Mouse (Mus musculus): ENCODE results near the gene Aplp2.
"Not testable (repeated sequence)": the region's sequence is repeated elsewhere in the genome, so short reads cannot be mapped to it uniquely, and the experiment has no call there.

The Aplp2 gene

GRCm38 (mm10) chr9:31183061-31183460 is 28.6 kb downstream of the Aplp2 start:
- no peak for DNase-seq (ENCODE audit: extremely low read depth, insufficient read length, low spot score)

GRCm38 (mm10) chr9:31181291-31182085 is 30.1 kb downstream of the Aplp2 start:
- DNase-seq (ENCODE audit: extremely low read depth, insufficient read length, low spot score), result no peak

- DNase-seq (ENCODE audit: extremely low read depth, insufficient read length, low spot score), result no peak
Observed at GRCm38 (mm10) chr9:31177692-31178091, 33.9 kb downstream of the Aplp2 start.

- peak; percentile 68 for DNase-seq (ENCODE audit: extremely low read depth, insufficient read length, low spot score)
Observed at GRCm38 (mm10) chr9:31176379-31177130, 35.1 kb downstream of the Aplp2 start.

GRCm38 (mm10) chr9:31175978-31176377 is 35.6 kb downstream of the Aplp2 start:
- no peak for DNase-seq (ENCODE audit: extremely low read depth, insufficient read length, low spot score)

- no peak for DNase-seq (ENCODE audit: extremely low read depth, insufficient read length, low spot score)
Observed at GRCm38 (mm10) chr9:31175346-31175745, 36.3 kb downstream of the Aplp2 start.

GRCm38 (mm10) chr9:31168356-31169093 is 43.1 kb downstream of the Aplp2 start:
- DNase-seq (ENCODE audit: extremely low read depth, insufficient read length, low spot score), result no peak

GRCm38 (mm10) chr9:31167305-31167704 is 44.3 kb downstream of the Aplp2 start:
- DNase-seq (ENCODE audit: extremely low read depth, insufficient read length, low spot score), result no peak

GRCm38 (mm10) chr9:31165505-31165904 is 46.1 kb downstream of the Aplp2 start:
- not testable (repeated sequence) for DNase-seq (ENCODE audit: extremely low read depth, insufficient read length, low spot score)

- no peak for DNase-seq (ENCODE audit: extremely low read depth, insufficient read length, low spot score)
Observed at GRCm38 (mm10) chr9:31163327-31163726, 48.3 kb downstream of the Aplp2 start.

- DNase-seq (ENCODE audit: extremely low read depth, insufficient read length, low spot score), result no peak
Observed at GRCm38 (mm10) chr9:31162911-31163310, 48.7 kb downstream of the Aplp2 start.

GRCm38 (mm10) chr9:31159910-31160309 is 51.7 kb downstream of the Aplp2 start:
- no peak for DNase-seq (ENCODE audit: extremely low read depth, insufficient read length, low spot score)

- no peak for DNase-seq (ENCODE audit: extremely low read depth, insufficient read length, low spot score)
Observed at GRCm38 (mm10) chr9:31156594-31156993, 55.0 kb downstream of the Aplp2 start.

- DNase-seq (ENCODE audit: extremely low read depth, insufficient read length, low spot score), result no peak
Observed at GRCm38 (mm10) chr9:31151050-31151449, 60.6 kb downstream of the Aplp2 start.

GRCm38 (mm10) chr9:31148135-31148534 is 63.5 kb downstream of the Aplp2 start:
- DNase-seq (ENCODE audit: extremely low read depth, insufficient read length, low spot score), result no peak

GRCm38 (mm10) chr9:31145272-31145925 is 66.2 kb downstream of the Aplp2 start:
- no peak for DNase-seq (ENCODE audit: extremely low read depth, insufficient read length, low spot score)

GRCm38 (mm10) chr9:31142924-31143323 is 68.7 kb downstream of the Aplp2 start:
- no peak for DNase-seq (ENCODE audit: extremely low read depth, insufficient read length, low spot score)

- no peak for DNase-seq (ENCODE audit: extremely low read depth, insufficient read length, low spot score)
Observed at GRCm38 (mm10) chr9:31133131-31133530, 78.5 kb downstream of the Aplp2 start.

GRCm38 (mm10) chr9:31131205-31131968 is 80.2 kb downstream of the Aplp2 start, which contains the start of gene St14:
St14 (minus strand) TSS chr9:31131853.
- DNase-seq (ENCODE audit: extremely low read depth, insufficient read length, low spot score), result no peak
